Mouse (Mus musculus): ENCODE results near the gene Dnah11. TPM values are rescaled to one million over a fixed set of nuclear protein-coding genes. Genes with fewer than 3 reads are reported as not detected.

Gene Dnah11
- polyA plus RNA-seq, 1 experiment, result not detected

DNA sequence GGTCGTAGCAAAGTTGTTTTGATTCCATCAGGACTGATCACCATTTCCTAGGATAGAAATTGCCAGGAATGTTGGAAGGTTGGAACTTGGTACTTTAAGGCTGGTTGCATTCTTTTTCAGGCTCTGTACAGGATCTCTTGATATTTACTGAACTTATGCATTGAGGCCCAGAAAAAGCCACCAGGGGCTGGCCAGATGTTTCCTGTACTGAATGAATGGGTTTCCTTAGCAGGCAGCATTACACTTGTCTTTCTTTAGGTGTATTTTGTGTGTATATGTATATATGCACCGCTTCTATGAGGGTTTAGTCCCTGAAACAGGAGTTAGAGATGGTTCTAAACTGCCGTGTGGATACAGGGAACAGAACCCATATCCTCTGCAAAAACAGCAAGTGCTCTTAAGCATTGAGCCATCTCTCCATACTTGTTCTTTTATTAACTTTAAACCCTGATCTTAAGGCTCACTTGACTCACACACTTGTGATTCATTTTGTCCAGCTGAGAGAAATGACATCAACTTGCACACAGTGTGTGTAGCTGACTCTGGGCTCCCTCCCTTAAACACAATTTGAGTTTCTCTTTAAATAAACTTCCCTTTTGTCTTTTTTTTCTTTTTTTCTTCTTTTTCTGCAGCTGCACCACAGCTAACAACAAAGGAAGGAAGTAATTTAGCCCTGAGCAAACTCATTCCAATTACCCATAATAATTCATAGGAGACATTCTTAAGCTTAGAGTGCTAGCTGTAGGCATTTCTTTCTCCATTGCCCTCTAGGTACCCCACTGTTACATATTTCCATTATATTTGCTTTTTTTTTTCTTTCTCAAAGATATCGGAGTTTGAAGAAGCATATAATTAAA is 330.9 kb downstream of the Dnah11 start:
- peaks cover 12% of the 10 kb centered on the region; the same call in 1 of the 2 replicates for H3K4me1 ChIP-seq (ENCODE audit: control insufficient read depth, insufficient read depth, low read length)
- H3K4me3 ChIP-seq (ENCODE audit: insufficient read depth, low read depth, low read length), result no peak overlapping the region
- no peak for TF ChIP-seq POLR2A (IDR thresholded peaks at IDR 0.05; ENCODE audit: insufficient read depth, low read depth, low read length)
- TF ChIP-seq CTCF (IDR thresholded peaks at IDR 0.05; ENCODE audit: insufficient read depth, low read depth, low read length), result no peak
- peak overlapping the region; percentile 88 for H3K27ac ChIP-seq (ENCODE audit: insufficient read depth, low read depth, low read length)
- 42% methylated on average over 4 of the region's 4 CpGs for WGBS

DNA sequence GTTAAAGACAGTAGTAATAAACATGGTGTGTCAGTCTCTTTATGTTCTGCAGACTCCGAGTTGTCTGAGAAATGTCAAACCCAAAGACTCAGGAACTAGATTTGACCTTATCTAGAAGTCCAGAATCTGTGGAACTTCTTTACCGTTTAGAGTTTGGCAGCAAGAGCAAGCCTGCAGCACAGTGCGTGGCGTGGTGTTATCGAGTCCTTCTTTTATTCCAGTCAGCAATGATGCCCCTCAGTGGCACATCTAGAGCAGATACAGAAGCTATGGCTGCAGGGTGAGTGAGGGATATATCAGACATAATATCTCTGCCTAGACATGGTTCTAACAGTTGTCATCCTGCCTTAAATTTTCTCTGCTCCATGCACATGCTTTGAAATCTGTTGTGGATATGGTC is 336.2 kb downstream of the Dnah11 start:
- 86% methylated on average over 5 of the region's 5 CpGs for WGBS
- TF ChIP-seq POLR2A (IDR thresholded peaks at IDR 0.05; ENCODE audit: insufficient read depth, low read depth, low read length), result no peak
- TF ChIP-seq CTCF (IDR thresholded peaks at IDR 0.05; ENCODE audit: insufficient read depth, low read depth, low read length), result no peak
- Histone ChIP-seq H3K27ac (ENCODE audit: insufficient read depth, low read depth, low read length) (no peak overlapping the region), H3K4me3 (ENCODE audit: insufficient read depth, low read depth, low read length) (no peak overlapping the region), H3K4me1 (ENCODE audit: control insufficient read depth, insufficient read depth, low read length) (0 out of 2 replicates have a peak, but pooled peaks cover 5% of the 10 kb centered on the region)

DNA sequence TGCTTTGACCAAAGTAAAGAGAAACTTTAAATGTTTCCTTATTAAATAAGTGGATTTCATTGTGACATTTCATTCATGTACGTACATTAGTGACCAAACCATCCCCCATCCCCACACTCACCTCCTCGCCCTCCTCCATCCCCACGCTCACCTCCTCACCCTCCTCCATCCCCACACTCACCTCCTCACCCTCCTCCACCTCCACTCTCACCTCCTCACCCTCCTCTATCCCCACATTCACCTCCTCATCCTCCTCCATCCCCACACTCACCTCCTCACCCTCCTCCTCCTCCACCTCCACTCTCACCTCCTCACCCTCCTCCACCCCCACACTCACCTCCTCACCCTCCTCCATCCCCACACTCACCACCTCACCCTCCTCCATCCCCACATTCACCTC is 337.6 kb downstream of the Dnah11 start:
- 80% methylated on average over 3 of the region's 3 CpGs for WGBS
- no peak for TF ChIP-seq CTCF (IDR thresholded peaks at IDR 0.05; ENCODE audit: insufficient read depth, low read depth, low read length)
- no peak for TF ChIP-seq POLR2A (IDR thresholded peaks at IDR 0.05; ENCODE audit: insufficient read depth, low read depth, low read length)
- Histone ChIP-seq H3K4me3 (ENCODE audit: insufficient read depth, low read depth, low read length) (no peak overlapping the region), H3K27ac (ENCODE audit: insufficient read depth, low read depth, low read length) (no peak overlapping the region), H3K4me1 (ENCODE audit: control insufficient read depth, insufficient read depth, low read length) (peaks cover 5% of the 10 kb centered on the region; the same call in 1 of the 2 replicates)

DNA sequence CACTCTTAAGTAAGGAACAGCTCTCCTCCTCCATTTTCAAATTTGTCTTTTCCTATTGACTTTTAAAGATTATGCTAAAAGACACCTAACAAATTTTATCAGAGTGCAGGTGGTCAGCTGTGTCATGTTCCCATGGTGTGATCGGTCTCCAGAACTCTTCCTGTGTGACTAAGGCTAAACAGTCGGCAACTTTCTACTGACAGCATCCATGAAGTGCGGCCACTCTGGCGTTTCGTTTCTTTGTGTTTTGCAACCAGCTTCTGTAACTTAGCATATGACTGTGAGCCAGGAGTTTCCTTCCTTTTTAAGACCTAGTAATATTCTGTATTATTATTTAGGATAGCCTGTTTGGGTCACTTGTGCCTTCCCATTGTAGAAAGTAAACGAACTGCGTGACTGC is 338.0 kb downstream of the Dnah11 start:
- H3K4me1 ChIP-seq (ENCODE audit: control insufficient read depth, insufficient read depth, low read length), result peaks cover 5% of the 10 kb centered on the region; the same call in 1 of the 2 replicates
- no peak overlapping the region for H3K4me3 ChIP-seq (ENCODE audit: insufficient read depth, low read depth, low read length)
- no peak overlapping the region for H3K27ac ChIP-seq (ENCODE audit: insufficient read depth, low read depth, low read length)
- WGBS, result 85% methylated on average over 7 of the region's 7 CpGs
- TF ChIP-seq CTCF (IDR thresholded peaks at IDR 0.05; ENCODE audit: insufficient read depth, low read depth, low read length) (no peak), POLR2A (IDR thresholded peaks at IDR 0.05; ENCODE audit: insufficient read depth, low read depth, low read length) (no peak)

DNA sequence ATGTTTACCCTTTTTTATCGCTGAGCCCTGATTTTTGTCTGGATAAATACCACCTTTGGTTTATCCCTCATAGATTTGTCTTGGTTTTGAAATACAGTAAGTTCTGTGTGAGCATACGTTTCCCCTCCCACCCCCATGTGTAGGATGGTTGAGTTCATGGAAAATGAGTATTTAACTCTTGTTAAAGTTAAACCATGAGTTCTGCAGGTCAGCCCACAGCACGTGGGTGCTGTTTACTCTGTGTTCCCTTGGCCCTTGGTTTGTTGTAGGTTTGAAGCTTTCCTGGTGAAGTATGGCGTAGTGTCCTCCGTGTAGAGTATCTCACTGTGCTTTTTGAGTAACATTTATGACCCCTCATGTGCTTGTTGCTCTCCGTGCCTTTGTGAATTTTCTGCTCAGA is 341.0 kb downstream of the Dnah11 start:
- H3K4me1 ChIP-seq (ENCODE audit: control insufficient read depth, insufficient read depth, low read length), result peaks cover 5% of the 10 kb centered on the region; the same call in 1 of the 2 replicates
- H3K4me3 ChIP-seq (ENCODE audit: insufficient read depth, low read depth, low read length), result no peak overlapping the region
- H3K27ac ChIP-seq (ENCODE audit: insufficient read depth, low read depth, low read length), result no peak overlapping the region
- 78% methylated on average over 6 of the region's 6 CpGs for WGBS
- TF ChIP-seq CTCF (IDR thresholded peaks at IDR 0.05; ENCODE audit: insufficient read depth, low read depth, low read length), result no peak
- no peak for TF ChIP-seq POLR2A (IDR thresholded peaks at IDR 0.05; ENCODE audit: insufficient read depth, low read depth, low read length)

DNA sequence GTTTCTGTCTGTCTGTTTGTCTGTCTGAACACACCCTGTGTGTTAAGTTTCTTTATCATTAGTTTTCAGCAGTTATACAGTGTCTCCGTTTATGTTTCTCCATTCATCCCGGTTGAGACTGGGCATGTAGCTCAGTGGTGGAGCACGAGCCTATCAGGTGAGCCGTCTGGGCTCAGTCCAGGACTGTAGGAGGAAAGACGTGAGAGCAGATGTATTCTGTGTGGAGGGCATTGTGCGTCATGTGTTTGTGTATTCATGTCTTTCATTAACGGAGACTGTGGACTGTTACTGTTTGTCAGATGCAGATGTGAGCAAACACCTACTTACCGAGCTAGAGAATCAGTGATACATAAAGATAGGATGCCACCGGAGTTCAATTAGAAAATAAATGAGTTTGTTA is 341.8 kb downstream of the Dnah11 start:
- 58% methylated on average over 9 of the region's 9 CpGs for WGBS
- no peak for TF ChIP-seq CTCF (IDR thresholded peaks at IDR 0.05; ENCODE audit: insufficient read depth, low read depth, low read length)
- TF ChIP-seq POLR2A (IDR thresholded peaks at IDR 0.05; ENCODE audit: insufficient read depth, low read depth, low read length), result no peak
- Histone ChIP-seq H3K4me1 (ENCODE audit: control insufficient read depth, insufficient read depth, low read length) (peaks cover 5% of the 10 kb centered on the region; the same call in 1 of the 2 replicates), H3K27ac (ENCODE audit: insufficient read depth, low read depth, low read length) (no peak overlapping the region), H3K4me3 (ENCODE audit: insufficient read depth, low read depth, low read length) (no peak overlapping the region)

DNA sequence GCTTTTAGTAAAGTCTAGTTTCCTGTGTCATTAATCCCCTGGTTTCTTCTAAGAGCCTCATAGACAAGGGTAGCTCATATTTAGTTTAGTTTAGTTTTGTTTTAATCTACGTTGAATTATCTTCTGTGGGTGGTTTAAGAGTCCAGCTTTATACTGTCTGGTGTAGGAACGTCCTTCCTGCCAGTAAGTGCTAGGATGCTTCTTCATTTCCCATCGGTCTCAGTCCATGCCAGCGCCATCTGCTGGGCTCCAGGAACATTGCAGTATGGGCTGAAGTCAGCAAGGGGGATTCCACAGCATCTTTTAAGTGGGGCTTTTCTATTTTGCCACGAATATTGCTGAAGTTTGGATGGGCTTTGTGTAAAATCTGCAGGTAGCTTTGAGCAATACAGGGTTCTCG is 345.5 kb downstream of the Dnah11 start:
- no peak for TF ChIP-seq POLR2A (IDR thresholded peaks at IDR 0.05; ENCODE audit: insufficient read depth, low read depth, low read length)
- TF ChIP-seq CTCF (IDR thresholded peaks at IDR 0.05; ENCODE audit: insufficient read depth, low read depth, low read length), result peak; percentile 67; the same call in 1 of the 2 replicates
- no peak overlapping the region for H3K27ac ChIP-seq (ENCODE audit: insufficient read depth, low read depth, low read length)
- H3K4me3 ChIP-seq (ENCODE audit: insufficient read depth, low read depth, low read length), result no peak overlapping the region
- peaks cover 5% of the 10 kb centered on the region; the same call in 1 of the 2 replicates for H3K4me1 ChIP-seq (ENCODE audit: control insufficient read depth, insufficient read depth, low read length)
- 21% methylated on average over 6 of the region's 6 CpGs for WGBS

DNA sequence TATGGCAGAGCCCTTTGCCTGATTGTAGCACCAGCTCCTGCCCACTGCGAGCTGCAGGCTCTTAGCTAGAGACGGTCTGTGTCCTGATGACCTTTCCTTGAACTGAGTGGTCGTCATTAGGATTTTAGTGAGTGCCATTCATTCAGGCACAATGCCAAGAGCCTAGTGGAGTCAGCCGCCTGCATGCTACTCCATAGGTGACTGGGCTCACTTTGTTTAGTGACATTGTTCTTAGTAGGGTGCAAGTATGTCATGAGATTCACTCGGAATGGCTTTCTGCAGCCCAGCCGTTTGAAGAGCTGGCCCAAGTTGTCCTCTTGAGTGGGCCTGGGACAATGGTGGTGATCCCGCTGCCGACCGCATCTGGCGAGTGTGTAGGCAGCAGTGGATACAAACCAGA is 348.4 kb downstream of the Dnah11 start:
- TF ChIP-seq POLR2A (IDR thresholded peaks at IDR 0.05; ENCODE audit: insufficient read depth, low read depth, low read length) (no peak), CTCF (IDR thresholded peaks at IDR 0.05; ENCODE audit: insufficient read depth, low read depth, low read length) (no peak)
- Histone ChIP-seq H3K4me3 (ENCODE audit: insufficient read depth, low read depth, low read length) (no peak overlapping the region), H3K27ac (ENCODE audit: insufficient read depth, low read depth, low read length) (no peak overlapping the region), H3K4me1 (ENCODE audit: control insufficient read depth, insufficient read depth, low read length) (no peaks in the 10 kb centered on the region)
- WGBS, result 79% methylated on average over 10 of the region's 10 CpGs

DNA sequence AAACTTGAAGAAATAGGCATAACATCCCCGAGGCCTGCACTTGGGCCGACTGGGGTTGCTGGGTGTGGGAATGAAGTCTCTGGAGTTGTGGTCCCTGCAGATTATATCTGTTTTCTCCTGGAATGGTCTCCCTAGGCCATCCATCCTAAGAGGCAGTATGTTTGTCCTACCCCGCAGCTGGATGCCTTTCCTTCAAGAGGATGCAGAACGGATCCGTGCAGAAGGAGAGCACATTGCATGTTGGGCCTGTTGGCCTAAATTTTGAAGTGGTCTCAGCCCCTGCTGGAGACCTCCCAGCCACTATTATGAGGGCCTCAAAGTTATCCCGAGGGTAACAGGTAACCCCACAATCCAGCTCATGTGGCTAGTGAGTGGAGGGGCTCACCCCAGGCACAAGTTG is 350.2 kb downstream of the Dnah11 start:
- H3K4me1 ChIP-seq (ENCODE audit: control insufficient read depth, insufficient read depth, low read length), result 0 out of 2 replicates have a peak, but pooled peaks cover 2% of the 10 kb centered on the region
- TF ChIP-seq CTCF (IDR thresholded peaks at IDR 0.05; ENCODE audit: insufficient read depth, low read depth, low read length) (no peak), POLR2A (IDR thresholded peaks at IDR 0.05; ENCODE audit: insufficient read depth, low read depth, low read length) (no peak)
- 94% methylated on average over 6 of the region's 6 CpGs for WGBS
- no peak overlapping the region for H3K4me3 ChIP-seq (ENCODE audit: insufficient read depth, low read depth, low read length)
- H3K27ac ChIP-seq (ENCODE audit: insufficient read depth, low read depth, low read length), result no peak overlapping the region

Data from olfactory bulb, adult 2 months (tissue).